Mouse (Mus musculus) liver, embryonic 15.5 days (tissue): ENCODE measurements around the gene Chd9. TPM values are rescaled to one million over a fixed set of nuclear protein-coding genes. Genes with fewer than 3 reads are reported as not detected.

Experiments
- ATAC-seq: fragments of 200-750 bp; cut with Nextera tagmentation; 2 replicates; pipeline ENCODE4 v1.8.0; 2017; ENCODE audit warnings: moderate number of reproducible peaks, mild to moderate bottlenecking, moderate library complexity; ENCODE audit not compliant: insufficient read depth
- H3K27ac ChIP-seq: fragments of 300-500 bp; sonication (generic); replicated peaks from 2 replicates; pipeline ENCODE4 v1.5.1; 2015; ENCODE audit warnings: mild to moderate bottlenecking, inconsistent platforms
- H3K27me3 ChIP-seq: fragments of 300-500 bp; sonication (generic); 2 replicates; pipeline ENCODE4 v1.6.1; 2015; ENCODE audit warnings: mild to moderate bottlenecking, inconsistent platforms
- H3K36me3 ChIP-seq: fragments of 300-500 bp; sonication (generic); replicated peaks from 2 replicates; pipeline ENCODE4 v1.6.1; 2015; ENCODE audit warnings: moderate library complexity, mild to moderate bottlenecking, inconsistent platforms
- H3K4me1 ChIP-seq: fragments of 300-500 bp; sonication (generic); replicated peaks from 2 replicates; pipeline ENCODE4 v1.6.1; 2015; ENCODE audit warnings: inconsistent platforms
- H3K4me2 ChIP-seq: fragments of 300-500 bp; sonication (generic); 2 replicates; pipeline ENCODE4 v1.6.1; 2015; ENCODE audit warnings: moderate library complexity, mild to moderate bottlenecking, inconsistent platforms
- H3K4me3 ChIP-seq: fragments of 300-500 bp; sonication (generic); replicated peaks from 2 replicates; pipeline ENCODE4 v1.5.1; 2015; ENCODE audit warnings: mild to moderate bottlenecking, inconsistent platforms
- H3K9ac ChIP-seq: fragments of 300-500 bp; sonication (generic); 2 replicates; pipeline ENCODE4 v1.6.1; 2015; ENCODE audit warnings: moderate library complexity, mild to moderate bottlenecking, inconsistent platforms
- H3K9me3 ChIP-seq: fragments of 300-500 bp; sonication (generic); replicated peaks from 2 replicates; pipeline ENCODE4 v1.6.1; 2016; ENCODE audit warnings: inconsistent platforms
- WGBS: fragments of 180-500 bp; shearing (Covaris S2); methylation state at CpG from one replicate; pipeline ENCODE4 v1.1.7; 2015; ENCODE audit warnings: mixed read lengths; ENCODE audit not compliant: insufficient replicate concordance; 5-methylcytosine and 5-hydroxymethylcytosine counted together
- polyA plus RNA-seq: library from polyadenylated mRNA; unstranded; fragments of >200 nt; fragmentation: Nextera tagmentation; extraction: Ambion mirVana; gene quantifications from 2 replicates; pipeline ENCODE4 v1.2.1, GENCODE M21; 2015

Gene Chd9
- 13.2 and 13.3 TPM in 2 replicates for polyA plus RNA-seq

GRCm38 (mm10) chr8:90828181-90828986 lies at the start of gene Chd9:
Chd9 (plus strand) TSS chr8:90828352.
- H3K9ac ChIP-seq, result peak within 1 kb of the TSS; percentile 42
- H3K36me3 ChIP-seq, result no peaks in the 10 kb centered on the region
- H3K4me3 ChIP-seq, result peak within 1 kb of the TSS; percentile 57
- no peaks in the 10 kb centered on the region for H3K27me3 ChIP-seq
- no peaks in the 10 kb centered on the region for H3K9me3 ChIP-seq
- peak within 1 kb of the TSS; percentile 78 for H3K4me2 ChIP-seq
- WGBS, result 8% methylated on average over 39 of the region's 39 CpGs
- ATAC-seq, result peak; percentile 82
- 0 out of 2 replicates have a peak within 1 kb of the TSS, but pooled peaks have one; percentile 6 for H3K27ac ChIP-seq
- H3K4me1 ChIP-seq, result peaks cover 21% of the 10 kb centered on the region

GRCm38 (mm10) chr8:90791616-90792015 lies 36.5 kb upstream of the Chd9 start:
- H3K4me3 ChIP-seq, result no peak overlapping the region
- H3K36me3 ChIP-seq, result no peaks in the 10 kb centered on the region
- 74% methylated on average over 1 of the region's 1 CpGs for WGBS
- H3K9ac ChIP-seq, result no peak overlapping the region
- H3K4me1 ChIP-seq, result no peaks in the 10 kb centered on the region
- no peak for ATAC-seq
- H3K27me3 ChIP-seq, result no peaks in the 10 kb centered on the region
- H3K27ac ChIP-seq, result no peak overlapping the region
- no peak overlapping the region for H3K4me2 ChIP-seq
- no peaks in the 10 kb centered on the region for H3K9me3 ChIP-seq

- no peaks in the 10 kb centered on the region for H3K4me1 ChIP-seq
- WGBS, result 3% methylated on average over 3 of the region's 3 CpGs
- no peak for ATAC-seq
These were observed 34.4 kb upstream of the Chd9 start for GRCm38 (mm10) chr8:90793710-90794109.

GRCm38 (mm10) chr8:90794990-90795861 lies 32.9 kb upstream of the Chd9 start:
- ATAC-seq, result peak; percentile 47
- H3K4me3 ChIP-seq, result peak overlapping the region; percentile 22; the same call in 1 of the 2 replicates
- H3K4me2 ChIP-seq, result peak overlapping the region; percentile 34
- H3K4me1 ChIP-seq, result no peaks in the 10 kb centered on the region
- no peak overlapping the region for H3K27ac ChIP-seq
- H3K9ac ChIP-seq, result no peak overlapping the region
- H3K36me3 ChIP-seq, result no peaks in the 10 kb centered on the region
- no peaks in the 10 kb centered on the region for H3K27me3 ChIP-seq
- 6% methylated on average over 12 of the region's 12 CpGs for WGBS
- no peaks in the 10 kb centered on the region for H3K9me3 ChIP-seq

More at GRCm38 (mm10) chr8:90793710-90794109, 34.4 kb upstream of the Chd9 start:
- Histone ChIP-seq H3K9me3 (no peaks in the 10 kb centered on the region), H3K27me3 (no peaks in the 10 kb centered on the region), H3K4me2 (no peak overlapping the region), H3K4me3 (no peak overlapping the region), H3K9ac (no peak overlapping the region), H3K27ac (no peak overlapping the region), H3K36me3 (no peaks in the 10 kb centered on the region)

GRCm38 (mm10) chr8:90799473-90799872 lies 28.7 kb upstream of the Chd9 start:
- Histone ChIP-seq H3K4me3 (no peak overlapping the region), H3K4me2 (no peak overlapping the region), H3K9me3 (no peaks in the 10 kb centered on the region), H3K4me1 (no peaks in the 10 kb centered on the region), H3K27ac (no peak overlapping the region), H3K9ac (no peak overlapping the region), H3K36me3 (no peaks in the 10 kb centered on the region), H3K27me3 (no peaks in the 10 kb centered on the region)
- no peak for ATAC-seq
- 79% methylated on average over 5 of the region's 5 CpGs for WGBS

- no peak overlapping the region for H3K9ac ChIP-seq
- WGBS, result 76% methylated on average over 10 of the region's 10 CpGs
- no peak for ATAC-seq
These were observed 14.4 kb upstream of the Chd9 start for GRCm38 (mm10) chr8:90813602-90814320.

GRCm38 (mm10) chr8:90816061-90816882 lies 11.9 kb upstream of the Chd9 start:
- Histone ChIP-seq H3K4me1 (no peaks in the 10 kb centered on the region), H3K4me3 (no peak overlapping the region), H3K27ac (no peak overlapping the region), H3K4me2 (no peak overlapping the region), H3K27me3 (no peaks in the 10 kb centered on the region), H3K9ac (no peak overlapping the region), H3K36me3 (no peaks in the 10 kb centered on the region), H3K9me3 (no peaks in the 10 kb centered on the region)
- WGBS, result 73% methylated on average over 23 of the region's 23 CpGs
- no peak for ATAC-seq

More at GRCm38 (mm10) chr8:90813602-90814320, 14.4 kb upstream of the Chd9 start:
- H3K36me3 ChIP-seq, result no peaks in the 10 kb centered on the region
- H3K4me2 ChIP-seq, result no peak overlapping the region
- no peaks in the 10 kb centered on the region for H3K4me1 ChIP-seq
- no peak overlapping the region for H3K4me3 ChIP-seq
- H3K9me3 ChIP-seq, result no peaks in the 10 kb centered on the region
- no peak overlapping the region for H3K27ac ChIP-seq
- no peaks in the 10 kb centered on the region for H3K27me3 ChIP-seq

- no peaks in the 10 kb centered on the region for H3K27me3 ChIP-seq
- ATAC-seq, result no peak
- H3K4me1 ChIP-seq, result no peaks in the 10 kb centered on the region
- no peak within 1 kb of the TSS for H3K9ac ChIP-seq
- H3K4me3 ChIP-seq, result no peak within 1 kb of the TSS
- no peaks in the 10 kb centered on the region for H3K36me3 ChIP-seq
- 58% methylated on average over 2 of the region's 2 CpGs for WGBS
- H3K4me2 ChIP-seq, result no peak within 1 kb of the TSS
- no peak within 1 kb of the TSS for H3K27ac ChIP-seq
- H3K9me3 ChIP-seq, result no peaks in the 10 kb centered on the region
These were observed 10.9 kb upstream of the Chd9 start, which contains the start of gene Gm19935 for GRCm38 (mm10) chr8:90817293-90817692. Gm19935 (minus strand) TSS chr8:90817393.

- Histone ChIP-seq H3K27me3 (no peaks in the 10 kb centered on the region), H3K4me2 (no peak overlapping the region), H3K36me3 (no peaks in the 10 kb centered on the region), H3K4me1 (no peaks in the 10 kb centered on the region), H3K4me3 (no peak overlapping the region), H3K9me3 (no peaks in the 10 kb centered on the region), H3K9ac (no peak overlapping the region), H3K27ac (no peak overlapping the region)
- no peak for ATAC-seq
- 59% methylated on average over 9 of the region's 9 CpGs for whole genome bisulfite sequencing
These were observed 8.4 kb upstream of the Chd9 start for GRCm38 (mm10) chr8:90819561-90820320.

GRCm38 (mm10) chr8:90820321-90820696 lies 7.8 kb upstream of the Chd9 start:
- Histone ChIP-seq H3K4me2 (no peak overlapping the region), H3K27ac (no peak overlapping the region), H3K27me3 (no peaks in the 10 kb centered on the region), H3K9ac (no peak overlapping the region), H3K4me3 (no peak overlapping the region), H3K36me3 (no peaks in the 10 kb centered on the region), H3K9me3 (no peaks in the 10 kb centered on the region), H3K4me1 (no peaks in the 10 kb centered on the region)
- ATAC-seq, result no peak
- 21% methylated on average over 4 of the region's 4 CpGs for WGBS
